Mouse (Mus musculus) megakaryocyte, embryonic 14.5 days (primary cell): ENCODE results near the gene Med26. TPM values are rescaled to one million over a fixed set of nuclear protein-coding genes. Genes with fewer than 3 reads are reported as not detected.
A peak's percentile ranks its signal among the peaks of the same experiment; 100 is the strongest.

Experiments
- H3K27me3 ChIP-seq: replicated peaks from 2 replicates; pipeline ENCODE3; 2012; ENCODE audit warnings: inconsistent platforms
- H3K36me3 ChIP-seq: replicated peaks from 2 replicates; pipeline ENCODE3; 2012; ENCODE audit warnings: low read length, inconsistent platforms, mixed read lengths
- H3K4me1 ChIP-seq: 2 replicates; pipeline ENCODE4 v1.6.1; 2012; ENCODE audit warnings: inconsistent platforms
- H3K4me3 ChIP-seq: replicated peaks from 2 replicates; pipeline ENCODE3; 2012; ENCODE audit warnings: moderate library complexity, mild to moderate bottlenecking, inconsistent platforms
- H3K9me3 ChIP-seq: 2 replicates; pipeline ENCODE4 v1.6.1; 2012; ENCODE audit warnings: inconsistent platforms
- FLI1 ChIP-seq: IDR thresholded peaks from 2 replicates; pipeline ENCODE4 v1.6.1; 2012; ENCODE audit warnings: low read length, inconsistent platforms, mixed read lengths
- GATA1 ChIP-seq: IDR thresholded peaks from 3 replicates; pipeline ENCODE4 v1.6.1; 2012; ENCODE audit warnings: mixed read lengths, low read length, inconsistent platforms, borderline replicate concordance
- polyA plus RNA-seq: library from polyadenylated mRNA; stranded (reverse); fragments of >175 nt; gene quantifications from 2 replicates; pipeline ENCODE4 v1.2.3, GENCODE M21; 2012; ENCODE audit warnings: low replicate concordance; ENCODE audit not compliant: insufficient read depth

The Med26 gene
- polyA plus RNA-seq, 1 experiment = 19.9 TPM

DNA sequence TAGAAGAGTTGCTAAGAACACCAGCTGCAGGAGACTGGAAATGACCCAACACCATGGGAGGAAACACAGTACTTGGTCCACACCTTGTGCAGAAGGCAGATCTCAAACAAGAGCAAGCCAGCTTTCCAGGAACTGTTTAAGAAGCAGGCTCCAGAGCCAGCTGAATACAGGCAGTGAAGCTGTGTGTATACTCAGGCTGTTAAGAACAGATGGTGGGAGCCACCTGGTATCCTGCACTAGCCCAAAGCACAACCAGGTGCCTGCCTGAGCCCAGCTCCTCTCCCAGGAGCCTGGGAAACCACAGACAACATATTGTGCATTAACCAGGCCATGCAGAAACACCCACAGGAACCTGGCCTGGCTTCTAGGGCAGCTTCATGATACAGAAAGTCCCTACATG, 43.9 kb downstream of the Med26 start:
- no peak overlapping the region for H3K4me3 ChIP-seq
- peaks cover 96% of the 10 kb centered on the region for H3K4me1 ChIP-seq
- H3K27me3 ChIP-seq = no peaks in the 10 kb centered on the region
- H3K36me3 ChIP-seq = peaks cover 44% of the 10 kb centered on the region
- H3K9me3 ChIP-seq = no peaks in the 10 kb centered on the region
- TF ChIP-seq FLI1 = no peak
- no peak for TF ChIP-seq GATA1

DNA sequence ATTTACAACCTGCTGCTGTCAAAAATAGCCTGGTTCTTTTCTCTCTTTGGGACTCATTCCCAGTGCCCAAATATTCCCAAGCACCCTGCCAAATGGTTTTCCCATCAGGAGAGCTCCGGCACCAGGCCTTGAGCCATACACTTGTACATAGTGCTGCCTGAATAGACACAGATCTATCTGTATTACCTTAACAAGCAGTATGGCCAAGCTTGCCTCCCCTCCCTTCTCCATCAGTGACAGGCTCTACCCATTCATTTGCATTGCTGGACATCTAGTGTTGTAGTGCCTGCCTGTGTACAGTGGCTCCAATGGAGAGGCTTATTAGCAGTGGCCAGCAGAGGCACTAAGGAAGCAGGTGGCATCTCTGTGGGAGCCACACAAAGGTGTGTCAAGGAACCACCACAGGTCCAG, 47.5 kb downstream of the Med26 start:
- H3K4me1 ChIP-seq = peaks cover 99% of the 10 kb centered on the region
- H3K27me3 ChIP-seq = no peaks in the 10 kb centered on the region
- H3K36me3 ChIP-seq = peaks cover 75% of the 10 kb centered on the region
- TF ChIP-seq GATA1 = no peak
- TF ChIP-seq FLI1 = no peak
- H3K4me3 ChIP-seq = no peak overlapping the region
- no peaks in the 10 kb centered on the region for H3K9me3 ChIP-seq

DNA sequence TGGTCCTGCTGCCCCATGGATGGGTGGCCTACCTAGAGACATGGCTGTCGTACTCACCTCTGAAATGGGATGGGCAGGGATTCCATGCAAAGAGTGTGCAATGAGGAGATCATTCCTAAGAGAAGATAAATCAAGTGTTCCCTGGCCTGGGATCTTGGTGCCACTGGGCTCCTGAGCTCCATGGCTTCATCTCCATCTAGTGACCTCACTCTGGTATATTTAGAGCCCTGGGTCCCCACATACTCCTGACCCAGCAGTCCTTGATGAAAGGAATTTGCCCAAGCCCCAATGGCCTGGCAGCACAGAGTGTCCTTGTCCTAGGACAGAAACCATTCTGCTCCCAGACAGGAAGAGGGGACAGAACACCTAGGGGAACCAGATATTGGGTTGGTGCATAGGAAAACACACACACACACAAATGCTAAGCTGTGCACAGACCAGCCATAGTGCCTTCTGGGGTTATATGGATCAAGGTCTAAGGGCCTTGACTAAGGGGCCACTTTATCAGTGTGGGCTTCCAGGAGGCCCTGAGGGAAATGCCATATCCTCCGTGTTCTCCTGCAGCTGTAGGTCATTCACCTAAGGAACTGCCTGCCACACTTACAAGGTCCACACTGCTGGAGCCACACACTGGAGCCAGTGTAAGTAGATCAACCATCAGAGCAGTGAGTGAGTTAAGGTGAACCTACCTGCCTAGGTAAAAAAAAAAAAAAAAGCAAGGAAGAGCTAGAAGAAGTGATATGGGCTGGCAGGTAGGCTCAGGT, 48.4 kb downstream of the Med26 start:
- no peak overlapping the region for H3K4me3 ChIP-seq
- H3K36me3 ChIP-seq = peaks cover 82% of the 10 kb centered on the region
- peaks cover 99% of the 10 kb centered on the region for H3K4me1 ChIP-seq
- H3K27me3 ChIP-seq = no peaks in the 10 kb centered on the region
- TF ChIP-seq FLI1 (no peak), GATA1 (no peak)
- H3K9me3 ChIP-seq = no peaks in the 10 kb centered on the region

DNA sequence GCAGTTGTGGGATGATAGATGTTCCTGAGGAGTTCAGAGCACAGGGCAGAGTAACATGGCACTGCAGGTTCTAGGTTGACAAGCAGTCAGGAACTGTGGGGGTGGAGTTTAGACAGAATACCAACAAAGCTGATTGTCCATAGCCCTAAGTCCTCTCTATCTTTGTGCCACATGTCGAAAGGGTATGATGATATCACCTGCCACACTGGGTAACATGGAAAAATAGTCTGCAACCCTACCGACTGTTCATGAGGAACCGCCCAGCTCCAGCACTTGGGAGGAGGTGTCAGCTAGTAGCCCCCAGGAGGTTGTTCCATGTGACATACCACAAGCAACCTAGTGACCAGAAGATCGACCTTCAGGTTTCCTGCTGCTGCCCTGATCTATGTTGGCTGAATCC, 49.5 kb downstream of the Med26 start:
- TF ChIP-seq FLI1 (no peak), GATA1 (no peak)
- Histone ChIP-seq H3K4me1 (peaks cover 99% of the 10 kb centered on the region), H3K36me3 (peaks cover 82% of the 10 kb centered on the region), H3K9me3 (no peaks in the 10 kb centered on the region), H3K4me3 (no peak overlapping the region), H3K27me3 (no peaks in the 10 kb centered on the region)

DNA sequence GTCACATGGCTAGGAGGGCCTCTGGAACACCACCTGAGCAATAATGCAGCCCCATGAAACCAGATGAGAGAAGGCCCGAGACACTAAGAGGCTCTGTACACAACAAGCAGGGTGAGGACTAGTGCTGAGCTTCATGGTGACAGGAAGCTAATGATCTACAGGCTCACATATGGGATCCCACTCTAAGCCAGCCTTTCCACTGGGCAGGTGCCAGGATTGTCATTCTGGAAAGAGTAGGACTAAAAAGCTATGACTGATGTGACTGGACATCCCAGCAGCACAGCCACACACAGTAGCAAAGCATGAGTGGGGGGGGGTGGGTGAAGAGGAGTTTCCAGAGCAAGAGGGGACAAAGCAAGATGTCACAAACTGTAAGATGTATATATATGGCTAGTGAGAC, 50.2 kb downstream of the Med26 start:
- Histone ChIP-seq H3K4me1 (peaks cover 97% of the 10 kb centered on the region), H3K4me3 (no peak overlapping the region), H3K9me3 (no peaks in the 10 kb centered on the region), H3K36me3 (peaks cover 76% of the 10 kb centered on the region), H3K27me3 (no peaks in the 10 kb centered on the region)
- no peak for TF ChIP-seq GATA1
- no peak for TF ChIP-seq FLI1

DNA sequence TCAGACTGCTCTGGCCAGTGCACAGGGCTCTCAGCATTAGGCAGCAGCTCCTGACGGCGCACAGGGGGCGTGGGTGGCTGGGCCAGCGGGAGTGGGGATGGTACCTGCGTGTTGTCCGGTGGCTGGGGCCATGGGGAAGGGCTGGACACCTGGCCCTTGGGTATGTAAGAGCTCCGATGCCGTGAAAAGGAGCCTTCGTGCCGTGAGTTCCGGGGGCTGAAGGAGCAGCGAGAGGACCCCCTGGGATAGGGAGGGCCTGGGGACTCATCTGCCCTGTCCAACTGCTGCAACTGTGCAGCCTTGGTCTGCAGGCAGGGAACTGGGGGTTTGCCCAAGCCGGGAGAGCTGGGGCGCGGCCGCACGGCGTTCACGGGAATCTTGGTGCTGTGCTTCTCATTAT, 51.9 kb downstream of the Med26 start:
- H3K4me3 ChIP-seq = no peak overlapping the region
- H3K9me3 ChIP-seq = no peaks in the 10 kb centered on the region
- H3K4me1 ChIP-seq = peaks cover 88% of the 10 kb centered on the region
- H3K27me3 ChIP-seq = no peaks in the 10 kb centered on the region
- peaks cover 64% of the 10 kb centered on the region for H3K36me3 ChIP-seq
- TF ChIP-seq FLI1 (no peak), GATA1 (no peak)

DNA sequence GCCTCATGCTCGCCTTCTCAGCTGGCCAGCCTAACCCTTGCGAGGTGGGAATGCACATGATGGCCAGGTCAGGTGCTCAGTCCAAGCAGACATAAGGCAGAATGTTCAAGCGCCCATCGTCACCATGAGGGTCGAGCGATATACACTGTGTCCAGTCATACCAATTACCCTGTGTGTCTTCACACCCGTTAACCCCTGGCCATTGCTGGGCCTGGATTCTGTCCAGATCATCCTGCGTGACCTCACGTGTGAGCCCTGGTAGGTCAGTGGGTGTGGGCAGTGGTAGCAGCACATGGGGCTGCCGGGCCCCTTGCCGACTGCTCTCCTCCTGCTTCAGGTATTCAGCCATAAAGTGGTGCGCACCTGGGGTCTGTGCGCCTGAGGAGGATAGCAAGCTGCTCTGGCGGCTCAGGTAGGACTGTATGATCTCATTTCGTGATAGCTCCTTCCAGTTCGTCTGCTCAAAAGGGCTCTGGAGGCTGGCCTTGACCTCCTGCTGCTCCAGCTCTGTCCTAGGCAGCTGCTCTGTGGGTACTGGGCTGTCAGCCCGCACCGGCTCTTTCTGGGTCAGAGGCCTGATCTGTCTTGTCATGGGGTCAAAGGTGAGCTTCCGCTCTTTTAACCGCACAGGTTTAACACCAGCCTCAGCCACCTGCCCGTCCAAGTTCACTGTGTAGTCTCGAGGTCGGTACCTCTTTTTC, 52.5 kb downstream of the Med26 start:
- H3K4me1 ChIP-seq = peaks cover 88% of the 10 kb centered on the region
- no peaks in the 10 kb centered on the region for H3K27me3 ChIP-seq
- TF ChIP-seq GATA1 = no peak
- no peak for TF ChIP-seq FLI1
- no peaks in the 10 kb centered on the region for H3K9me3 ChIP-seq
- H3K36me3 ChIP-seq = peaks cover 65% of the 10 kb centered on the region
- peak overlapping the region; percentile 0 for H3K4me3 ChIP-seq

DNA sequence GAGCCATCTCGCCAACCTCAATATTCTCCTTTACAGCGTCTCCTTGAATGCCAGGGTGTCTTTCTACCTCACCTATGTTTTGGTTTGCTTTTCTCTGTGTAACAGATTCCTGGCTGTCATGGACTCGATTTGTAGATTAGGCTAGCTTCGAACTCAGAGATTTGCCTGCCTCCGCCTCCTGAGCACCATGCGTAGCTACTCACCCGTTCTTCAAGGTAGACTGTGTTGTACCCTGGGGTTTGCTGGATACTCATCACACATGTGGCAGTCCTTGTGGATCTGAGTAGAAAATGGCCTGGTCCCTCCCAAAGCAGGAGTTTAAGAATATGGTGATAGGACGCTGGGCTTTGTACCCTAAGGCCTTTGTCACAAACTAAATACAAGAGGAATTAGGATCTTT, 54.7 kb downstream of the Med26 start:
- no peaks in the 10 kb centered on the region for H3K9me3 ChIP-seq
- H3K4me1 ChIP-seq = peaks cover 88% of the 10 kb centered on the region
- H3K36me3 ChIP-seq = peaks cover 68% of the 10 kb centered on the region

DNA sequence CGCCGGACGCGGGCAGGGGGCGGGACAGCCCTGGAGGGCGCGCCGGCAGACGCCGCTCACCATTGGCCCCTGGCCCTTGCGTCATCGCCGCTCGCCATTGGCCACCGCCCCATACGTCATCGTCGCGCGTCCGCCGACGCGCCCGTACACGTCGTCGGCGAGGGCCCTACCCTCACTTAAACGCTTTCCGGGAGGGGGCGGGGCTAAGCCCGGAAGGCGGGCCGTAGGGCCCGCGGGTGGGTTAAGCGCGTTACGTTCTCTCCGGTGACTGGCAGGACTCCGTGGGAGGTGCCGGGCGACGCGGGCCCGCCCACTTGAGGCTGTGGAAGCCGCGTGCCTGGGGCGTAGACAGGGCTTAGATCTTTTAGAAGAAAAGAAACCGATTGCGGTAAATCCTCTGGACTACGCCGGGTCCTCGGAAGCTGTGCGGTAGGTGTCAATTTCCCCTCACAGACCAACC, 55.4 kb downstream of the Med26 start:
- Histone ChIP-seq H3K9me3 (no peaks in the 10 kb centered on the region), H3K4me1 (peaks cover 88% of the 10 kb centered on the region), H3K36me3 (peaks cover 71% of the 10 kb centered on the region), H3K4me3 (peak overlapping the region; percentile 99), H3K27me3 (no peaks in the 10 kb centered on the region)
- TF ChIP-seq GATA1 (no peak), FLI1 (no peak)

More for the DNA sequence above, 54.7 kb downstream of the Med26 start:
- peak overlapping the region; percentile 99 for H3K4me3 ChIP-seq
- TF ChIP-seq GATA1 = no peak
- TF ChIP-seq FLI1 = no peak
- no peaks in the 10 kb centered on the region for H3K27me3 ChIP-seq
